Mouse (Mus musculus): Measurements from ENCODE around the gene Apba3. TPM values are rescaled to one million over a fixed set of nuclear protein-coding genes. Genes with fewer than 3 reads are reported as not detected.

The Apba3 gene
- total RNA-seq, 2 experiments from 2014 or later: 61.6 to 63.5 TPM

- no peak for DNase-seq
Measured at GRCm38 (mm10) chr10:81290698-81291460, 24.1 kb downstream of the Apba3 start.

DNA sequence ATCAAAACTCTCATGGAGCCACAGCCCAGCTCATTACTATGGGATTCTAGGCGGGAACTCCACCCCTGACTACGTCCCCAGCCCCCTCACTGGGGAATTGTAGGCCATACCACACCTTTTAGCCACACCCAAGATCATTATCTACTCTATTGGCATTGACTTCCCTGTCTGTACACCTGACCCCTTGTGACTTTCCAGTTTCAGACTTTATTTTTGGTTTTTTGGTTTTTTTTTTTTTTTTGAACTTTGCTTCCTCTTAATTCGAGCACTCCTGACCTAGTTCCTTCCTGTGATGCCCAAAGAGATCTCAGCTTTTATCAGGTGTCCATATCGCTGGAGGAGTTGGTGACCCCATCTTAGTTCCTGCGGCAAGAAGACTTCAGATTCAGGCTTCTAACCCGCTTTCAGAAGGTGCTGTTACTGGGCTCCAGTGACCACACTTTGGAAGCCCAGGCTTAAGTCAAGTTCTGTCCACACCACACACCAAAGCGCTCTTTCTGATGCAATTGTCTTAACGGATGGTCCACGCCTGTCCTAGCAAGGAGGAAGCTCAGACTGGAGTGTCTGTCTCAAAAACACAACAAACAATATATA is 24.8 kb downstream of the Apba3 start, which contains the start of gene Tjp3:
Tjp3 (minus strand) TSS at position 71 of the 594 bp plus-strand sequence.
- no peak for DNase-seq

GRCm38 (mm10) chr10:81292554-81293333 is 26.0 kb downstream of the Apba3 start, which contains the start of gene Pip5k1c:
Gene Pip5k1c (plus strand): TSS chr10:81292963.
- DNase-seq: peak; percentile 97

GRCm38 (mm10) chr10:81293334-81294030 is 26.7 kb downstream of the Apba3 start:
- DNase-seq: no peak

- no peak for DNase-seq
Measured at GRCm38 (mm10) chr10:81294442-81294841, 27.7 kb downstream of the Apba3 start.

- DNase-seq: no peak
Measured at GRCm38 (mm10) chr10:81295185-81295584, 28.4 kb downstream of the Apba3 start.

DNA sequence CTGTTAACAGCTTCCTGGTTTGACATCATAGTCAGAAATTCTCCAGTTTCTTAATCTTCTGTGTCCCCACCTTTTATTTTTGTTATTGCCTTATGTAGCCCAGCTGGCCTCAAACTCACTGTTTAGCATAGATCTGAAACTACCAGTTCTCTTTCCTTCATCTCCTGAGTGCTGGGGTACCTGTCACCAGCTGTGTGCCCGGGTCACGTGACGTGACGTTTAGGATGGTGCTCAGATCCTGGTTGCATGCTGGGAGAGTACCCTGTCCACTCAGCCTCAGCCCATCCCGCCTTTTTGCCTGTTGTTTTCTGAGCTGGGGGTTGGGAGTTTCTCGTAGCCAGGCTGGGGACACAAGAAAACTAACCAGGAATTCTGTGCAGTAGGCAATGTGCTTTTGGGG is 30.5 kb downstream of the Apba3 start:
- no peak for DNase-seq

DNA sequence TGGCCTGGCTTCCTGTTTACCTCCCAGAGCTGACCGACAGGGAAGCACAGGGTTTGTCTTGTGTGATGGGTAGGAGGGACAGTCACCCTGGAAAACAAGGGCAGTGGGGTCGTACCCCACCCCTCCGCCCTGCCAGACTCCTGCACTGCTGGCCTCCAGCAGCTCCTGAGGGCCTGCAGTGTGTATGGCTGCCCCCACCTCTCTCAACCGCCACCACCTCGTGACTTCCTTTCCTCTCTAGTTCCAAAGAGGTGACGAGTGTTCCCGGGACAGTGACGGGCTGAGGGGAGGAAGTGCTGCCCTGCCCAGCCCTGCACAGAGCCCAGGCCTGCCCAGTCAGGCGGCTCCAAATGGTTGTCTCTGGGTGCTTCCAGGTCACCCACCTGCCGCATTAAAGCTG is 31.1 kb downstream of the Apba3 start:
- no peak for DNase-seq

- no peak for DNase-seq
Measured at GRCm38 (mm10) chr10:81298369-81299100, 31.8 kb downstream of the Apba3 start.

- DNase-seq: no peak
Measured at GRCm38 (mm10) chr10:81299585-81300351, 33.0 kb downstream of the Apba3 start.

DNA sequence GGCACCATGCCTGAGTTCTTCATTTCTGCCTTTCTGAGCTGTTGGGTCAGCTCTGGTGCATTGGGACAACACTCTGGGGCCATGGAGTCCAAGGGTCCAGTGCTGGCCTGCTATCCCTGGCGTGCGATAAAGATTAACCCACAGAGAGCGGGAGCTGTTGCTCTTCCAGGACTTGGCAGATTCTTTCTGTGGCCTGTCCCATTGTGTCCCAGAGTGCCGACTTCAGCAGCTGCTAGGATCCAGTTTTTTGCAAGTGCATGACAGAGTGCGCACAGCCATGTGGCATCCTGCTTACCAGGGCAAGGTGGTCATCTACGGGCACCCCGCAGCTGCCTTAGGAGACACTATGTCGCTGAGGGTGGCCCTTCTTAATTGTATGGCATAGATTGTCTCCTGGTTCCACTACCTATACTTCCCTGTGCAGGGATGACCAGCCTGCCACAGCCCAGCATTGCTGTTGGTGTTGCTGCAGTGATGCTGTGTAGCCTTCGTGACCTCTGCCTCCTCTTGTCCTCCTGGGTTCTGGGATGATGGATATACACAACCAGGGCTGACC is 33.7 kb downstream of the Apba3 start:
- DNase-seq: no peak

GRCm38 (mm10) chr10:81301321-81301720 is 34.6 kb downstream of the Apba3 start:
- DNase-seq: no peak

DNA sequence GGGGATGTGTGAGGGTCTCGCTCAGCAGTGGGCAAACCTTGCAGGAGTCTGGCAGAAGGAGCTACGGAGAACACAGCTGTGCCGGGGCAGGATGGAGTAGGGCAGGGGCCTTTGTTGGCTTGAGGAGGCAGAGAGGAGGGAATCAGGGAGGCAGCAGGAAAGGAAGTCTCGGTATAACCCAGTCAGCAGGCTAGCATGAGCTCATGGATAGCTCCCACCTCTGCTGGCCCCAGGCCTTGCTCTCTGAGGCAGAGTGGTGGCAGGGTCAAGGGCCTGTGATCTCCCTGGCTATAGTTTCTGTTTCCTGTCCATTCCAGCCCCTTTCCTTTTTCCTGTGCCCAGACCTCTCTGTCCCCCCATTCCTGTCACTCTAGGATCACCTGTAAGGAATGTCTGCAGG is 35.5 kb downstream of the Apba3 start:
- DNase-seq: no peak

DNA sequence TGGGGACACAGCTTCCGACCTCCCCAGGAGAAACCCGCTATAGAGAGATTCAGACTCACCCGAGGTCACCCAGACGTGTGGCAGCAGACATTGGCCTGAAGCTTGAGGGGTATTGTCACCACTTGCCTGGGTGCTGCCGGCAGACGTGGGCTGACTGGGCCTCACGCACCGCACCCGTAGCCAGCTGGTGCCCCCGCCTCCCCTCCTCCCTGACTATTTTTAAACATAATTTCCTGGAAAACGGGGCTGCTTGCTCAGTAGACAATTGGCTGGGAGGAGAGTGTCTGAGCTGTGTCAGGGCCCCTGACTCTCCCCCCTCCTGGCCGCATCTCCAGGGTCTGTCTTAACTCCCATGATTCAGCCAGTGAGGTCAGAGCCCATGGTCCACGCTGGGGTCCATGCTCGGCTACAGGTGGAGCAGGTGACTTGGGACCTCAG is 36.0 kb downstream of the Apba3 start:
- DNase-seq: no peak

- DNase-seq: no peak
Measured at GRCm38 (mm10) chr10:81303258-81303657, 36.5 kb downstream of the Apba3 start.

DNA sequence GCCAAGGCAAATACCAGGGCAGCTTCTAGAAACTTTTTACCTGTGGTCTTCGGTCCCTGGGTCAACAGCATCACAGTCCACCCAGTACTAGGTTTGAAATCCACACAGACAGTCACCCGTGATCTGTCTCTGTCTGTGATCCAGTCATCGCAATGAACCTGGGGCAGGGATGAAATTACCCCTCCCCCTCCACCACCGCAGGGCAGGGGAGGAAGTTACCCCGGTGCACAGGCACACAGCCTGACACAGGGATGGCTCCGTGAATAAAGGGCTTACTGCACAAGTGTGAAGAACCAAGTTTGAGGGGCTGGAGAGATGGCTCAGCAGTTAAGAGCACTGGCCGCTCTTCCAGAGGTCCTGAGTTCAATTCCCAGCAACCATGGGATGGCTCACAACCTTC is 37.0 kb downstream of the Apba3 start:
- no peak for DNase-seq

DNA sequence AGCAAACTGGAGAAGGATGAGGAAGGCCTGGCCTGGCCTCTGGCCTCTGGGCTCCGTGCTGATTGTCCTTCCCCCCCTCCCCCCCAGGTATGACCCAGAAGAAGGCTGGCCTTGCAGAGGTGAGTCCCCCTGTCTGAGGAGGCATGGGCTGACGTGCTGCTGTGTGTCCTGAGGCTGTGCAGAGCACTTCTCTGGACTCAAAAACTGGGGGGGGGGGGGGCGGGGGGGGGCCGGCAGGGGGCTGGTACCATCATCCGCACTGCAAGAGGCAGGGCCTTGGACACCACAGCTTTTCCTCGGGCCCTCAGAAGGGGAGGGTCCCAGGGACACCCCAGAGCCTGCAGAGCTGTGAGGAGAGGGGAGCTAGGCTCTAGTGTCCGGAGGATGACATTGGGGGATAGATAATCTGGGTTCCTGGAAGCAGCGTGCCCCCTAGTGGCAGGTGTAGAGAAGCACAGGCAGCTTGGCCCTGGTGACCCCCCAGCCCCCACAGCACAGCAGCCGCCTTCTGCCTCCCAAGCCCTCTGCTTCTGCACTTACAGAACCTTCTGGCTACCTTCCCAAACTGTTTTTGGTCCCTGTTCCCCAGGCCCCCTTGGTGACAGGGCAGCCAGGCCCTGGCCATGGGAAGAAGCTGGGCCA is 38.0 kb downstream of the Apba3 start:
- peak; percentile 61 for DNase-seq

GRCm38 (mm10) chr10:81305663-81306062 is 38.9 kb downstream of the Apba3 start:
- DNase-seq: no peak

DNA sequence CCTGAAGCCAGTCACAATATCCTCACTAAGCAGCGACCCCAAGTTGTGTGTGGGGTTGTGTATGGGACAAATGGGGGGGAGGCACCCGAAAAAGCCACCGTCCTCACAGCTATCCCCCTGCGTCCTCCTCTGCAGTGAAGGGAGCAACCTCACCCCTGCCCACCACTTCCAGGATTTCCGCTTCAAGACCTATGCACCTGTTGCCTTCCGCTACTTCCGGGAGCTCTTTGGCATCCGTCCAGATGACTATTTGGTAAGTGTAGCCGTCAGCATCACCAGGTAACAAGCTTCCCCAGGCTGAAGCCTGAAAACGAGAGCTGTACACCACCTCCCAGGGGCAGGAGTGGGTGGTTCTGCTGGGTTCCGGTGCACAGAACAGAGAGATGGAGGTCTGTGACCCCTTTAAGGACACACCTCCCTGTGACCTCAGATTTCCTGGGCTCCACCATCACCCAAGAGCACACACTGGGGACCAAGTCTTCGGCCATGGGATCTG is 39.5 kb downstream of the Apba3 start:
- DNase-seq: no peak
